Mouse (Mus musculus): Measurements from ENCODE around the gene Rtp4. TPM values are rescaled to one million over a fixed set of nuclear protein-coding genes. Genes with fewer than 3 reads are reported as not detected.
A peak's percentile ranks its signal among the peaks of the same experiment; 100 is the strongest.

The Rtp4 gene
- polyA plus RNA-seq, 1 experiment from 2014 or later = 5.2 TPM

- ATAC-seq (ENCODE audit: low FRiP score) = no peak
- 47% methylated on average over 1 of the region's 1 CpGs for WGBS
- no peak overlapping the region for H3K4me2 ChIP-seq
- H3K27ac ChIP-seq (replicated peaks) = no peak overlapping the region
- no peaks in the 10 kb centered on the region for H3K27me3 ChIP-seq (replicated peaks)
- H3K4me1 ChIP-seq = 0 out of 2 replicates have a peak, but pooled peaks cover 4% of the 10 kb centered on the region
- no peak overlapping the region for H3K4me3 ChIP-seq (replicated peaks)
- H3K9me3 ChIP-seq (replicated peaks) = no peaks in the 10 kb centered on the region
- peaks cover 9% of the 10 kb centered on the region for H3K36me3 ChIP-seq
- no peak overlapping the region for H3K9ac ChIP-seq (replicated peaks)
Measured at GRCm38 (mm10) chr16:23497881-23498280, 22.2 kb upstream of the Rtp4 start.

DNA sequence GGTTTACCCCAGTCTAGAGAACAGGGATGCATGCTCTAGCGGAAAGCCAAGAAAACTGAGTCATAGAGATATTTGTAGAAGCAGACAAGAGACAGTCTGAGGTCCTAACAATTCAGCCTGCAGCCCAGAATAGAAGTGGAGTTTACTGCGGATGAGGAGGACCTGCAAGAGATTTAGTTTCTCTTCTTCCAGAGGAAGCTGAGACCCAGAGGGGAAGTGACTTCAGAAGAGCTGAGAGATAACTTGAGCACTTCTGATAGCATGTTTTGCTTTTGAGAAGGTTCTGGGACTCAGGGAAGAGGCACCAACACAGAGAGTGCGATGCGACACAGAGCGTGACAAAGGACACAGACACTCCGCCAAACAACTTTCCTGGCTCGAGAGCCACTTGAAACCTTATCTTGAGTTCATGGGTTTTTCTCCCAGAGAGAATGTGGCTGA lies 21.4 kb upstream of the Rtp4 start:
- H3K9ac ChIP-seq (replicated peaks) = no peak overlapping the region
- no peak overlapping the region for H3K4me2 ChIP-seq
- 86% methylated on average over 7 of the region's 7 CpGs for WGBS
- H3K36me3 ChIP-seq = peaks cover 5% of the 10 kb centered on the region; the same call in 1 of the 2 replicates
- H3K27me3 ChIP-seq (replicated peaks) = no peaks in the 10 kb centered on the region
- no peak for ATAC-seq (ENCODE audit: low FRiP score)
- no peaks in the 10 kb centered on the region for H3K9me3 ChIP-seq (replicated peaks)
- H3K4me1 ChIP-seq = 0 out of 2 replicates have a peak, but pooled peaks cover 4% of the 10 kb centered on the region
- no peak overlapping the region for H3K4me3 ChIP-seq (replicated peaks)
- no peak overlapping the region for H3K27ac ChIP-seq (replicated peaks)

DNA sequence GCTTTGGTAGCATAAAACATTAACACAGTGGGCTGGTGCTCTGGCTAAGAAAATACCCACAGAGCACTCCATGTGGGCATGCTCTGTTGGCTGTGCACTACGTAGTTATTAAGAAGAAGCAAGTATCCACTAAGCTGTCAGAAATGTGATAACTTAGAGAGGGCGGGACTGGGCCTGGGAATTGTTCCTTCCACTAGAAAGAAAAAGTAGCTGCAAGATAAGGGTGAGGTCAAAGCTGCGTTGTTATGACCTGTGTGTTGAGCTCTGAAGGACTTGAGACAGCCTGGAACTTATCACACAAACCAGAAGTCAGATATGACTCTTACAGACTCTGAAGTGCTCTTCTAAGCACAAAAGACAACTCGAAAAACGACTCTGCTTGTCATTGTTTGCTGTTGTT lies 19.5 kb upstream of the Rtp4 start:
- ATAC-seq (ENCODE audit: low FRiP score) = no peak
- 87% methylated on average over 5 of the region's 5 CpGs for WGBS
- peaks cover 13% of the 10 kb centered on the region for H3K4me1 ChIP-seq
- no peaks in the 10 kb centered on the region for H3K9me3 ChIP-seq (replicated peaks)
- no peak overlapping the region for H3K4me2 ChIP-seq
- H3K9ac ChIP-seq (replicated peaks) = no peak overlapping the region
- no peak overlapping the region for H3K27ac ChIP-seq (replicated peaks)
- no peaks in the 10 kb centered on the region for H3K36me3 ChIP-seq
- H3K4me3 ChIP-seq (replicated peaks) = no peak overlapping the region
- H3K27me3 ChIP-seq (replicated peaks) = no peaks in the 10 kb centered on the region

- no peak for ATAC-seq (ENCODE audit: low FRiP score)
- Histone ChIP-seq H3K4me1 (peaks cover 18% of the 10 kb centered on the region), H3K4me2 (no peak overlapping the region), H3K9ac (replicated peaks) (no peak overlapping the region), H3K9me3 (replicated peaks) (no peaks in the 10 kb centered on the region), H3K27ac (replicated peaks) (no peak overlapping the region), H3K36me3 (no peaks in the 10 kb centered on the region), H3K27me3 (replicated peaks) (no peaks in the 10 kb centered on the region), H3K4me3 (replicated peaks) (no peak overlapping the region)
- 90% methylated on average over 2 of the region's 2 CpGs for WGBS
Measured at GRCm38 (mm10) chr16:23501288-23501687, 18.8 kb upstream of the Rtp4 start.

DNA sequence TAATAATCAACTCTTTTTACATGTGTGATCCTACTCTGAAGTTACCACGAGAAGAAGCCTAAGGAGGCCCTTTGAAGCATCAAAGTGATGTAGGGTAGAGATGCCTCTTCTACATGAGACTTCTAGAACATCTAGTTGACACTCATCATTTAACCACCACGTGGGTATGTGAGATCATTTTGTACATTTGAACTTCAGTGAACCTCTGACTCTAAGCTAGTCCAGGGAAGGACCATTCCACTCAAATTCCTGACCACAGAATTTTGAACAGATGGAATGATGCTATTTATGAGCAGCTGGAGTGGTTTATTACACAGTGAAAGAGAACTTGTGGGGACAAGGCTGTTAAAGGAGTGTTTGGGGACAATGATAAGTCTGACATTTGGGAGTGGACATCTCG lies 17.6 kb upstream of the Rtp4 start:
- H3K4me2 ChIP-seq = no peak overlapping the region
- H3K9ac ChIP-seq (replicated peaks) = no peak overlapping the region
- H3K4me1 ChIP-seq = peaks cover 19% of the 10 kb centered on the region
- H3K36me3 ChIP-seq = no peaks in the 10 kb centered on the region
- 86% methylated on average over 3 of the region's 3 CpGs for WGBS
- no peaks in the 10 kb centered on the region for H3K27me3 ChIP-seq (replicated peaks)
- H3K4me3 ChIP-seq (replicated peaks) = no peak overlapping the region
- no peak overlapping the region for H3K27ac ChIP-seq (replicated peaks)
- no peak for ATAC-seq (ENCODE audit: low FRiP score)
- no peaks in the 10 kb centered on the region for H3K9me3 ChIP-seq (replicated peaks)

DNA sequence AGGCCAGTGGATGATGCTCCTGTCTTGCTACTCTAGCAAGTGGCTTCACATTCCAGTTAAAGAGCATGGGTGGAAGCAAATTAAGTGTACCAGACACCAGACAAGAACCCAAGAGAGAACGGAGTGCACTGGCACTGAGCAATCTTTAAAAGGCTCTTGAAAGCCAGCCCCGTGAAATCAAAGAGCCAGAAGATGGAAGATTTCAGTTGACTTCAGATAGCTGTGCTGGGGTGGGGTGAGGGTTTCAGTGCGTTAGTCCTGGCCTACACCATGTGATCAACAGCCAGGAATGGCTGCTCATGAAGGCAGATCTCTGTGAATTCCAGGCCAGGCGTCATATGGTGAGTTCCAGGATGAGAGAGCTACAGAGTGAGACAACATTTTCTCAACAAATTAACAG lies 16.7 kb upstream of the Rtp4 start:
- no peak for ATAC-seq (ENCODE audit: low FRiP score)
- Histone ChIP-seq H3K4me3 (replicated peaks) (no peak overlapping the region), H3K4me2 (no peak overlapping the region), H3K27ac (replicated peaks) (no peak overlapping the region; the same call in 1 of the 2 replicates), H3K9me3 (replicated peaks) (no peaks in the 10 kb centered on the region), H3K9ac (replicated peaks) (no peak overlapping the region), H3K4me1 (peaks cover 18% of the 10 kb centered on the region), H3K27me3 (replicated peaks) (no peaks in the 10 kb centered on the region), H3K36me3 (no peaks in the 10 kb centered on the region)
- WGBS = 61% methylated on average over 4 of the region's 4 CpGs

DNA sequence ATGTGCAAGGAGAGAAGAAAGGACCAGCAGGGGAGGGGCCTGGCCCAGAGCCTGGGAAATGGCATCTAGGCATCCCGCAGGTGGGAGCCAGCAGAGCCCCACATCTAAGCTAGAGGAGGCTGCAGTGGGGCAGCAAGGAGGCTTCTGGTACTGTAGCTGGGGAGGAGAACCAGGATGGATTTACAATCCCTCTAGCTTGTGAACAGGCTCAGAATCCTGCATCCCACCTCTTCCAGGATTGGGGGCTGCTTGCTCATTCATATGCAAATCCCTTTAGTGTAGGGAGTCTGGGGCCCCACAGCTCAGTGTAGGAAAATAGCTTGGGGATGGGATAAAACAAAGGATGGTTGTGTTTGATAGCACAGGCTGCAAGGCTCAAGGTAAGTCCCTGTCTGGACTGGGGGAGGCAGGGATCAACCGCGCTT lies 15.8 kb upstream of the Rtp4 start:
- Histone ChIP-seq H3K4me3 (replicated peaks) (no peak overlapping the region), H3K9me3 (replicated peaks) (no peaks in the 10 kb centered on the region), H3K27ac (replicated peaks) (peak overlapping the region; percentile 49; the same call in 1 of the 2 replicates), H3K4me1 (peaks cover 15% of the 10 kb centered on the region), H3K27me3 (replicated peaks) (no peaks in the 10 kb centered on the region), H3K36me3 (no peaks in the 10 kb centered on the region), H3K9ac (replicated peaks) (no peak overlapping the region), H3K4me2 (no peak overlapping the region)
- peak; percentile 78 for ATAC-seq (ENCODE audit: low FRiP score)
- 16% methylated on average over 3 of the region's 3 CpGs for WGBS

DNA sequence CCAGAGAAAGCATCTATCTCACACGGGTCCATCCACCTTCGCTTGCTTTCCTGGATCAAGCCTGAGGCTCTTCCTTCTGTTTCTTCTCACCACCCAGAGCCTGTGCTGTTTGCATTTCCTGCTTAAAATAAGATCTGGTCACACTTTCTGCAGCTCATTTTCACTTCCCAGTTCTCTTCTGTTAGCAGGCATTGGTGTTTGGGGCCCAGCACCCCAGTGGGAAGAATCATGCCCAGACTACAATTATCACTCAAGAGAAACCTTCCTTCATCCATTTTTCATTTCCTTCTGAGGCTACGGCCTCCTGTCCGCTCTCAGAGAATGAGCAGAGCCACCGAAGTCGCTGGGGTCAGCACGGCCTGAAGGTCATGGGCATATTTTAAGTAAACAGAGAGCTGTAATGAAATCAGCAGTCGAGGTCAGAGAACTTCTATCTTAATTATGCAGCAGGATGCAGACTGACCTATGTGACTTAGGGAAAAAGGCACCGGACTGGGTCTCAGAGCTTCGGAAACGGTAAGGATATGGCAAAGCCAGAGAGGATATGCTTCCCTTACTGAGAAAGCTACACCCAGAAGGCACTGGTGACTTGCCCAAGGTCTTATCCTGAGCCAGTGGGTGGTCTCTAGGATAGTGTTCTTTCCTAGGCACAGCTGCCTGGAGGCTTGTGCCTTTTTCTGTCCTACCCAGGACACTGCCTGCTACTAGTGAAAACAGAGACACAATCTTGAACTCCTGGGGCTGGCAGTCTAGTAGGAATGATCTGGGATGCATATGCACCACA lies 14.0 kb upstream of the Rtp4 start:
- no peak overlapping the region for H3K4me2 ChIP-seq
- H3K9me3 ChIP-seq (replicated peaks) = no peaks in the 10 kb centered on the region

GRCm38 (mm10) chr16:23511166-23511935 lies 8.7 kb upstream of the Rtp4 start:
- H3K9ac ChIP-seq (replicated peaks) = no peak overlapping the region
- 80% methylated on average over 4 of the region's 4 CpGs for WGBS
- no peaks in the 10 kb centered on the region for H3K27me3 ChIP-seq (replicated peaks)
- H3K4me3 ChIP-seq (replicated peaks) = no peak overlapping the region
- H3K36me3 ChIP-seq = 0 out of 2 replicates have a peak, but pooled peaks cover 3% of the 10 kb centered on the region
- no peak overlapping the region for H3K27ac ChIP-seq (replicated peaks)
- no peak for ATAC-seq (ENCODE audit: low FRiP score)
- no peak overlapping the region for H3K4me2 ChIP-seq
- H3K4me1 ChIP-seq = peaks cover 10% of the 10 kb centered on the region
- H3K9me3 ChIP-seq (replicated peaks) = no peaks in the 10 kb centered on the region

More for the DNA sequence above, 14.0 kb upstream of the Rtp4 start:
- H3K9ac ChIP-seq (replicated peaks) = no peak overlapping the region
- no peaks in the 10 kb centered on the region for H3K27me3 ChIP-seq (replicated peaks)
- H3K4me3 ChIP-seq (replicated peaks) = no peak overlapping the region
- 0 out of 2 replicates have a peak overlapping the region, but pooled peaks have one; percentile 24 for H3K27ac ChIP-seq (replicated peaks)
- H3K36me3 ChIP-seq = no peaks in the 10 kb centered on the region
- WGBS = 60% methylated on average over 11 of the region's 11 CpGs
- peaks cover 15% of the 10 kb centered on the region for H3K4me1 ChIP-seq
- no peak for ATAC-seq (ENCODE audit: low FRiP score)

DNA sequence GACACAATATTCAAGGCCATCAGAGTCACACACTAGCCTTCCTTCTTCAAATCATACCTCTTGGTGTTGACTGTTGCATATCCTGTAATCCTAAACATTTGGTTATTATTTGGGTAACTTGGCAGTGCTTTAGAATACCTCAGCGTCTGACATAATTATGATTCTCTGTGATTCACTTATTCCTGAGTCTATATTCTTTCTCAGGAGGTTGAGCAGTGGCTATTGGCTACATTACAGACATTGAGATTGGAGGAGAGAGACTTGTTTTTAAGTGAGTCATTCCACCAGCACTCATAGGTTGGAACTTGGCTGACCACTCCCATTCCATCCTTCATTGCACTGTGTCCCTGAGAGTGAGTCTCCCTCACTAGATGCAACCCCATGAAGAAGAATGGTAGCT lies 6.7 kb upstream of the Rtp4 start:
- Histone ChIP-seq H3K4me3 (replicated peaks) (no peak overlapping the region), H3K4me1 (peaks cover 30% of the 10 kb centered on the region), H3K27me3 (replicated peaks) (no peaks in the 10 kb centered on the region), H3K4me2 (no peak overlapping the region), H3K9me3 (replicated peaks) (no peaks in the 10 kb centered on the region), H3K27ac (replicated peaks) (no peak overlapping the region), H3K36me3 (0 out of 2 replicates have a peak, but pooled peaks cover 3% of the 10 kb centered on the region), H3K9ac (replicated peaks) (no peak overlapping the region)
- WGBS = 89% methylated on average over 1 of the region's 1 CpGs
- no peak for ATAC-seq (ENCODE audit: low FRiP score)

GRCm38 (mm10) chr16:23515766-23516165 lies 4.3 kb upstream of the Rtp4 start:
- 47% methylated on average over 3 of the region's 3 CpGs for WGBS
- Histone ChIP-seq H3K4me2 (no peak overlapping the region), H3K4me1 (peaks cover 50% of the 10 kb centered on the region), H3K27ac (replicated peaks) (peak overlapping the region; percentile 37; the same call in 1 of the 2 replicates), H3K27me3 (replicated peaks) (no peaks in the 10 kb centered on the region), H3K4me3 (replicated peaks) (no peak overlapping the region), H3K9me3 (replicated peaks) (no peaks in the 10 kb centered on the region), H3K36me3 (0 out of 2 replicates have a peak, but pooled peaks cover 3% of the 10 kb centered on the region), H3K9ac (replicated peaks) (no peak overlapping the region)
- ATAC-seq (ENCODE audit: low FRiP score) = peak; percentile 27; the same call in 1 of the 2 replicates

Measured in neural tube, embryonic 15.5 days (tissue).